Mouse (Mus musculus): ENCODE measurements around the gene Slc4a5. TPM values are rescaled to one million over a fixed set of nuclear protein-coding genes. Genes with fewer than 3 reads are reported as not detected.

Slc4a5 gene
- polyA plus RNA-seq, 1 experiment from 2014 or later = 0.41 TPM

- H3K27ac ChIP-seq = no peak overlapping the region
- H3K4me1 ChIP-seq (replicated peaks) = no peaks in the 10 kb centered on the region
- H3K36me3 ChIP-seq = peaks cover 60% of the 10 kb centered on the region
- 52% methylated on average over 15 of the region's 15 CpGs for WGBS
- no peaks in the 10 kb centered on the region for H3K27me3 ChIP-seq (replicated peaks)
- no peak overlapping the region for H3K9ac ChIP-seq
- ATAC-seq = no peak
- H3K4me3 ChIP-seq (replicated peaks) = no peak overlapping the region
- no peaks in the 10 kb centered on the region for H3K9me3 ChIP-seq
- no peak overlapping the region for H3K4me2 ChIP-seq (replicated peaks)
These were observed 22.2 kb upstream of the Slc4a5 start for GRCm38 (mm10) chr6:83197345-83198004.

GRCm38 (mm10) chr6:83203320-83203719 is 16.3 kb upstream of the Slc4a5 start:
- Histone ChIP-seq H3K36me3 (peaks cover 15% of the 10 kb centered on the region), H3K4me2 (replicated peaks) (no peak overlapping the region), H3K4me3 (replicated peaks) (no peak overlapping the region), H3K9ac (no peak overlapping the region), H3K9me3 (no peaks in the 10 kb centered on the region), H3K27ac (no peak overlapping the region), H3K27me3 (replicated peaks) (no peaks in the 10 kb centered on the region), H3K4me1 (replicated peaks) (no peaks in the 10 kb centered on the region)
- ATAC-seq = no peak
- WGBS = 94% methylated on average over 4 of the region's 4 CpGs

- Histone ChIP-seq H3K36me3 (no peaks in the 10 kb centered on the region), H3K27me3 (replicated peaks) (no peaks in the 10 kb centered on the region), H3K4me2 (replicated peaks) (no peak overlapping the region), H3K9me3 (no peaks in the 10 kb centered on the region), H3K9ac (no peak overlapping the region), H3K27ac (no peak overlapping the region), H3K4me3 (replicated peaks) (no peak overlapping the region), H3K4me1 (replicated peaks) (no peaks in the 10 kb centered on the region)
- WGBS = 80% methylated on average over 3 of the region's 3 CpGs
- no peak for ATAC-seq
These were observed 13.8 kb upstream of the Slc4a5 start for GRCm38 (mm10) chr6:83205851-83206250.

- H3K4me2 ChIP-seq (replicated peaks) = no peak overlapping the region
- no peak overlapping the region for H3K4me3 ChIP-seq (replicated peaks)
- 55% methylated on average over 11 of the region's 11 CpGs for WGBS
- no peak for ATAC-seq
- H3K36me3 ChIP-seq = no peaks in the 10 kb centered on the region
- H3K9me3 ChIP-seq = no peaks in the 10 kb centered on the region
- H3K9ac ChIP-seq = no peak overlapping the region
- no peaks in the 10 kb centered on the region for H3K4me1 ChIP-seq (replicated peaks)
- no peak overlapping the region for H3K27ac ChIP-seq
- H3K27me3 ChIP-seq (replicated peaks) = no peaks in the 10 kb centered on the region
These were observed 13.3 kb upstream of the Slc4a5 start for GRCm38 (mm10) chr6:83206321-83206720.

- H3K9ac ChIP-seq = no peak overlapping the region
- 56% methylated on average over 9 of the region's 9 CpGs for WGBS
- H3K4me3 ChIP-seq (replicated peaks) = no peak overlapping the region
- peaks cover 4% of the 10 kb centered on the region; the same call in 1 of the 2 replicates for H3K4me1 ChIP-seq (replicated peaks)
- H3K27me3 ChIP-seq (replicated peaks) = no peaks in the 10 kb centered on the region
- peak; percentile 57 for ATAC-seq
- no peaks in the 10 kb centered on the region for H3K36me3 ChIP-seq
- H3K9me3 ChIP-seq = no peaks in the 10 kb centered on the region
- H3K4me2 ChIP-seq (replicated peaks) = peak overlapping the region; percentile 31; the same call in 1 of the 2 replicates
- H3K27ac ChIP-seq = peak overlapping the region; percentile 73
These were observed 12.1 kb upstream of the Slc4a5 start for GRCm38 (mm10) chr6:83207361-83208049.

- peak; percentile 85 for ATAC-seq
- no peak overlapping the region for H3K9ac ChIP-seq
- peak overlapping the region; percentile 31; the same call in 1 of the 2 replicates for H3K4me2 ChIP-seq (replicated peaks)
- H3K9me3 ChIP-seq = no peaks in the 10 kb centered on the region
- H3K36me3 ChIP-seq = no peaks in the 10 kb centered on the region
- H3K27me3 ChIP-seq (replicated peaks) = no peaks in the 10 kb centered on the region
- H3K4me3 ChIP-seq (replicated peaks) = no peak overlapping the region
- WGBS = 61% methylated on average over 2 of the region's 2 CpGs
- peaks cover 4% of the 10 kb centered on the region; the same call in 1 of the 2 replicates for H3K4me1 ChIP-seq (replicated peaks)
- peak overlapping the region; percentile 73; the same call in 1 of the 2 replicates for H3K27ac ChIP-seq
These were observed 11.6 kb upstream of the Slc4a5 start for GRCm38 (mm10) chr6:83208050-83208400.

- peaks cover 4% of the 10 kb centered on the region; the same call in 1 of the 2 replicates for H3K4me1 ChIP-seq (replicated peaks)
- no peaks in the 10 kb centered on the region for H3K27me3 ChIP-seq (replicated peaks)
- H3K9ac ChIP-seq = no peak overlapping the region
- no peaks in the 10 kb centered on the region for H3K9me3 ChIP-seq
- no peak for ATAC-seq
- no peak overlapping the region for H3K4me3 ChIP-seq (replicated peaks)
- H3K4me2 ChIP-seq (replicated peaks) = no peak overlapping the region
- WGBS = 33% methylated on average over 2 of the region's 2 CpGs
- no peaks in the 10 kb centered on the region for H3K36me3 ChIP-seq
- no peak overlapping the region for H3K27ac ChIP-seq
These were observed 9.1 kb upstream of the Slc4a5 start for GRCm38 (mm10) chr6:83210495-83210894.

GRCm38 (mm10) chr6:83211526-83211925 is 8.1 kb upstream of the Slc4a5 start:
- H3K9ac ChIP-seq = no peak overlapping the region
- H3K27ac ChIP-seq = no peak overlapping the region
- no peak overlapping the region for H3K4me3 ChIP-seq (replicated peaks)
- peaks cover 4% of the 10 kb centered on the region; the same call in 1 of the 2 replicates for H3K4me1 ChIP-seq (replicated peaks)
- ATAC-seq = no peak
- H3K9me3 ChIP-seq = no peaks in the 10 kb centered on the region
- H3K27me3 ChIP-seq (replicated peaks) = no peaks in the 10 kb centered on the region
- WGBS = 30% methylated on average over 5 of the region's 5 CpGs
- no peaks in the 10 kb centered on the region for H3K36me3 ChIP-seq
- H3K4me2 ChIP-seq (replicated peaks) = no peak overlapping the region

GRCm38 (mm10) chr6:83215002-83215666 is 4.5 kb upstream of the Slc4a5 start:
- H3K36me3 ChIP-seq = no peaks in the 10 kb centered on the region
- no peak overlapping the region for H3K9ac ChIP-seq
- H3K4me3 ChIP-seq (replicated peaks) = no peak overlapping the region
- ATAC-seq = peak; percentile 75
- WGBS = 13% methylated on average over 7 of the region's 7 CpGs
- no peaks in the 10 kb centered on the region for H3K9me3 ChIP-seq
- H3K4me2 ChIP-seq (replicated peaks) = no peak overlapping the region
- no peak overlapping the region for H3K27ac ChIP-seq
- H3K27me3 ChIP-seq (replicated peaks) = no peaks in the 10 kb centered on the region
- peaks cover 4% of the 10 kb centered on the region; the same call in 1 of the 2 replicates for H3K4me1 ChIP-seq (replicated peaks)

- no peaks in the 10 kb centered on the region for H3K9me3 ChIP-seq
- no peak overlapping the region for H3K9ac ChIP-seq
- no peaks in the 10 kb centered on the region for H3K27me3 ChIP-seq (replicated peaks)
- no peak overlapping the region for H3K4me2 ChIP-seq (replicated peaks)
- WGBS = 44% methylated on average over 2 of the region's 2 CpGs
- no peaks in the 10 kb centered on the region for H3K4me1 ChIP-seq (replicated peaks)
- H3K27ac ChIP-seq = no peak overlapping the region
- H3K36me3 ChIP-seq = no peaks in the 10 kb centered on the region
- ATAC-seq = no peak
- H3K4me3 ChIP-seq (replicated peaks) = no peak overlapping the region
These were observed 11.9 kb downstream of the Slc4a5 start for GRCm38 (mm10) chr6:83231486-83231885.

- ATAC-seq = no peak
- Histone ChIP-seq H3K4me3 (replicated peaks) (no peak overlapping the region), H3K9ac (no peak overlapping the region), H3K4me2 (replicated peaks) (no peak overlapping the region), H3K9me3 (no peaks in the 10 kb centered on the region), H3K27ac (no peak overlapping the region), H3K4me1 (replicated peaks) (0 out of 2 replicates have a peak, but pooled peaks cover 6% of the 10 kb centered on the region), H3K27me3 (replicated peaks) (0 out of 2 replicates have a peak, but pooled peaks cover 2% of the 10 kb centered on the region), H3K36me3 (no peaks in the 10 kb centered on the region)
- WGBS = 83% methylated on average over 4 of the region's 4 CpGs
These were observed 13.7 kb downstream of the Slc4a5 start for GRCm38 (mm10) chr6:83233306-83233705.

- no peak overlapping the region for H3K4me3 ChIP-seq (replicated peaks)
- no peak; the same call in 1 of the 2 replicates for ATAC-seq
- 0 out of 2 replicates have a peak, but pooled peaks cover 6% of the 10 kb centered on the region for H3K4me1 ChIP-seq (replicated peaks)
- no peak overlapping the region for H3K27ac ChIP-seq
- WGBS = 4% methylated on average over 14 of the region's 14 CpGs
- no peaks in the 10 kb centered on the region for H3K9me3 ChIP-seq
- H3K27me3 ChIP-seq (replicated peaks) = peaks cover 9% of the 10 kb centered on the region
- H3K36me3 ChIP-seq = no peaks in the 10 kb centered on the region
- H3K9ac ChIP-seq = no peak overlapping the region
- H3K4me2 ChIP-seq (replicated peaks) = peak overlapping the region; percentile 48
These were observed 14.7 kb downstream of the Slc4a5 start for GRCm38 (mm10) chr6:83234280-83234741.
